Mouse (Mus musculus) liver, postnatal 0 days (tissue): ENCODE results near the gene Caprin2. TPM values are rescaled to one million over a fixed set of nuclear protein-coding genes. Genes with fewer than 3 reads are reported as not detected.

Experiments
- ATAC-seq: fragments of 200-750 bp; cut with Nextera tagmentation; 2 replicates; pipeline ENCODE4 v1.8.0; 2017; ENCODE audit warnings: mild to moderate bottlenecking, moderate library complexity
- DNase-seq: peaks from one replicate; pipeline ENCODE4 v3.0.0-alpha.2; 2016
- H3K27ac ChIP-seq: fragments of 300-500 bp; sonication (generic); 2 replicates; pipeline ENCODE4 v1.5.1; 2014; ENCODE audit warnings: antibody characterized with exemption, moderate library complexity, mild to moderate bottlenecking, low read depth
- H3K27me3 ChIP-seq: fragments of 300-500 bp; sonication (generic); 2 replicates; pipeline ENCODE4 v1.6.1; 2014; ENCODE audit warnings: low read length, control low read depth, mixed read lengths; ENCODE audit not compliant: insufficient read depth
- H3K36me3 ChIP-seq: fragments of 300-500 bp; sonication (generic); replicated peaks from 2 replicates; pipeline ENCODE4 v1.6.1; 2014; ENCODE audit warnings: mild to moderate bottlenecking, control low read depth, low read length, moderate library complexity, mixed read lengths; ENCODE audit not compliant: insufficient read depth
- H3K4me1 ChIP-seq: fragments of 300-500 bp; sonication (generic); 2 replicates; pipeline ENCODE4 v1.6.1; 2014; ENCODE audit warnings: antibody characterized with exemption, mild to moderate bottlenecking, control low read depth; ENCODE audit not compliant: insufficient read depth
- H3K4me2 ChIP-seq: fragments of 300-500 bp; sonication (generic); 2 replicates; pipeline ENCODE4 v1.6.1; 2014; ENCODE audit warnings: low read depth, mild to moderate bottlenecking, low read length, moderate library complexity, mixed read lengths
- H3K4me3 ChIP-seq: fragments of 300-500 bp; sonication (generic); 2 replicates; pipeline ENCODE4 v1.5.1; 2014; ENCODE audit warnings: low read depth, low read length
- H3K9ac ChIP-seq: fragments of 300-500 bp; sonication (generic); replicated peaks from 2 replicates; pipeline ENCODE4 v1.6.1; 2014; ENCODE audit warnings: mild to moderate bottlenecking, moderate library complexity
- H3K9me3 ChIP-seq: fragments of 300-500 bp; sonication (generic); 2 replicates; pipeline ENCODE4 v1.6.1; 2016; ENCODE audit warnings: mild to moderate bottlenecking, control low read depth, low read length, mixed read lengths
- CTCF ChIP-seq: sonication (generic); IDR thresholded peaks from 2 replicates; pipeline ENCODE4 v1.5.1; 2016; ENCODE audit warnings: antibody characterized with exemption, low read depth
- EP300 ChIP-seq: IDR thresholded peaks from 2 replicates; pipeline ENCODE4 v1.6.1; 2016; ENCODE audit warnings: antibody characterized with exemption, low read depth, mild to moderate bottlenecking
- WGBS: fragments of 180-500 bp; shearing (Covaris S2); extraction: QIAGEN DNeasy Blood & Tissue Kit; methylation state at CpG from one replicate; pipeline ENCODE4 v1.1.7; 2014; ENCODE audit not compliant: insufficient replicate concordance; 5-methylcytosine and 5-hydroxymethylcytosine counted together
- polyA plus RNA-seq: library from polyadenylated mRNA; unstranded; fragments of >200 nt; fragmentation: Nextera tagmentation; extraction: Ambion mirVana; gene quantifications from 2 replicates; pipeline ENCODE4 v1.2.1, GENCODE M21; 2015

Caprin2 gene
- polyA plus RNA-seq, 1 experiment from 2014 or later, result 2.7 TPM

GRCm38 (mm10) chr6:148799773-148800172 is 96.3 kb downstream of the Caprin2 start:
- no peak overlapping the region for H3K4me3 ChIP-seq
- no peak overlapping the region for H3K4me2 ChIP-seq

GRCm38 (mm10) chr6:148795145-148795544 is 100.9 kb downstream of the Caprin2 start:
- no peak for TF ChIP-seq EP300
- TF ChIP-seq CTCF, result no peak
- H3K36me3 ChIP-seq, result peaks cover 20% of the 10 kb centered on the region
- no peak overlapping the region for H3K9ac ChIP-seq
- no peak overlapping the region for H3K4me2 ChIP-seq
- no peaks in the 10 kb centered on the region for H3K27me3 ChIP-seq
- no peak overlapping the region for H3K4me3 ChIP-seq
- 77% methylated on average over 2 of the region's 2 CpGs for WGBS
- ATAC-seq (no peak), DNase-seq (no peak)
- H3K27ac ChIP-seq, result no peak overlapping the region
- no peaks in the 10 kb centered on the region for H3K9me3 ChIP-seq
- H3K4me1 ChIP-seq, result no peaks in the 10 kb centered on the region

More at GRCm38 (mm10) chr6:148799773-148800172, 96.3 kb downstream of the Caprin2 start:
- DNase-seq (no peak), ATAC-seq (no peak)
- Histone ChIP-seq H3K9ac (no peak overlapping the region), H3K27me3 (no peaks in the 10 kb centered on the region), H3K27ac (no peak overlapping the region), H3K36me3 (peaks cover 34% of the 10 kb centered on the region), H3K9me3 (no peaks in the 10 kb centered on the region), H3K4me1 (no peaks in the 10 kb centered on the region)
- TF ChIP-seq CTCF, result peak; percentile 29; the same call in 1 of the 2 replicates
- TF ChIP-seq EP300, result no peak
- WGBS, result 86% methylated on average over 4 of the region's 4 CpGs

Other genes with a start within 250 kb of the Caprin2 start
- 6.1 and 7.4 TPM in 2 replicates for gene Ipo8, start 64.8 kb downstream of the Caprin2 start, polyA plus RNA-seq
- 8.3 and 9.4 TPM in 2 replicates for gene Sinhcaf, start 50.2 kb upstream of the Caprin2 start, polyA plus RNA-seq
- 7.4 and 7.9 TPM in 2 replicates for gene Dennd5b, start 205.4 kb upstream of the Caprin2 start, polyA plus RNA-seq
- gene Gm10203, start 233.9 kb upstream of the Caprin2 start, polyA plus RNA-seq, result not detected in 2 replicates
- 9.7 and 9.8 TPM in 2 replicates for gene Etfbkmt, start 243.6 kb upstream of the Caprin2 start, polyA plus RNA-seq